Mouse (Mus musculus) lung, adult 2 months (tissue): Measurements from ENCODE around the gene Ttc6. TPM values are rescaled to one million over a fixed set of nuclear protein-coding genes. Genes with fewer than 3 reads are reported as not detected.

Experiments used
- DNase-seq: peaks from one replicate; pipeline ENCODE4 v3.0.0; 2022
- H3K4me1 ChIP-seq: fragments of 200-500 bp; 2 replicates; pipeline ENCODE4 v1.6.1; 2011; ENCODE audit warnings: low read length; ENCODE audit not compliant: control insufficient read depth, insufficient read depth
- H3K4me3 ChIP-seq: fragments of 200-500 bp; replicated peaks from 2 replicates; pipeline ENCODE3; 2011; ENCODE audit warnings: low read depth, mild to moderate bottlenecking, control low read depth, low read length; ENCODE audit errors: extremely low read depth
- CTCF ChIP-seq: fragments of 200-500 bp; IDR thresholded peaks from 2 replicates; pipeline ENCODE4 v1.5.1; 2011; ENCODE audit warnings: mild to moderate bottlenecking, low read length, control low read depth; ENCODE audit not compliant: insufficient read depth
- POLR2A ChIP-seq: fragments of 200-500 bp; IDR thresholded peaks from 2 replicates; pipeline ENCODE4 v1.6.1; 2011; ENCODE audit warnings: low read depth, mild to moderate bottlenecking, control low read depth, low read length, borderline replicate concordance; ENCODE audit errors: extremely low read depth
- whole genome bisulfite sequencing: fragments of 180-500 bp; shearing (Covaris S2); methylation state at CpG from one replicate; pipeline ENCODE4 v1.1.7; 2018; 5-methylcytosine and 5-hydroxymethylcytosine counted together
- polyA plus RNA-seq: library from polyadenylated mRNA; depleted of rRNA; stranded (reverse); fragments of >200 nt; gene quantifications from 2 replicates; pipeline ENCODE4 v1.2.3, GENCODE M21; 2012

The Ttc6 gene
- polyA plus RNA-seq, 1 experiment, result 3.5 TPM

DNA sequence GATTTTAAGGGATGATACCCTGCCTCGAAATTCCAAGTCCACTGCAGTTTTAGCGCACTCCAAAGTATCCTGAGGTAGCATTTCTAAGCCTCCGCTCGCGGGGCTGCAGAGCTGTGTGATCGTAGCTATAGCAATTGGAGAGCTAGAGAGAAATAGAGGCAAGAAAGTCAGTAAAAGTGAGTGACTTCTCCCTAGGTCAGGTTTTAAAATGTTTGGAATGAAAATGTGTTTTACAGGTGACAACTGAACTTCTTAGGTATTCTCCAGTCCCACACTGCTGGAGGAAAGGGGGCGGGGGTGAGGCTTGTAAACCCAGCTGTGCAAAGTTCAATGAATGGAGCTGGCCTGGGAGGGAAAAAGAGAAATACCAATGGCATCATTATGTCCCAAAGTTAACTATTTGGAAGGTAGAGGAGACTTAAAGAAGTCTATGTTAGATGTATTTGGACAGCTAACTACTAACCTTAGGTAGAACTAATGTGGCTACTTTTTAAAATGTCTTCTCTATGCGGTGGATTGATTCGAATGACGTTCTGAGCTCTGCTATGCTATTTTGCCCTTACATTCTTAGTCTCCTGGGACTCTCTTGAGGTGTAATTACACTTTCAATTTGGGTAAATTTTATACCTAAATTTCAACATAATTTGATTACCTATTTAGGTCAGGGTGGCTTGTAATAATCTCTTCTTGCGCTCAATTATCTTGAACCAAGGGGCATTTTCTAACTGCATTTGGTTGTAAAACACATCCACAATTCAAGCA is 26.8 kb upstream of the Ttc6 start:
- Histone ChIP-seq H3K4me1 (peaks cover 3% of the 10 kb centered on the region; the same call in 1 of the 2 replicates), H3K4me3 (no peak overlapping the region)
- peak; percentile 49 for DNase-seq
- WGBS, result 10% methylated on average over 11 of the region's 11 CpGs
- no peak for TF ChIP-seq CTCF
- TF ChIP-seq POLR2A, result no peak

DNA sequence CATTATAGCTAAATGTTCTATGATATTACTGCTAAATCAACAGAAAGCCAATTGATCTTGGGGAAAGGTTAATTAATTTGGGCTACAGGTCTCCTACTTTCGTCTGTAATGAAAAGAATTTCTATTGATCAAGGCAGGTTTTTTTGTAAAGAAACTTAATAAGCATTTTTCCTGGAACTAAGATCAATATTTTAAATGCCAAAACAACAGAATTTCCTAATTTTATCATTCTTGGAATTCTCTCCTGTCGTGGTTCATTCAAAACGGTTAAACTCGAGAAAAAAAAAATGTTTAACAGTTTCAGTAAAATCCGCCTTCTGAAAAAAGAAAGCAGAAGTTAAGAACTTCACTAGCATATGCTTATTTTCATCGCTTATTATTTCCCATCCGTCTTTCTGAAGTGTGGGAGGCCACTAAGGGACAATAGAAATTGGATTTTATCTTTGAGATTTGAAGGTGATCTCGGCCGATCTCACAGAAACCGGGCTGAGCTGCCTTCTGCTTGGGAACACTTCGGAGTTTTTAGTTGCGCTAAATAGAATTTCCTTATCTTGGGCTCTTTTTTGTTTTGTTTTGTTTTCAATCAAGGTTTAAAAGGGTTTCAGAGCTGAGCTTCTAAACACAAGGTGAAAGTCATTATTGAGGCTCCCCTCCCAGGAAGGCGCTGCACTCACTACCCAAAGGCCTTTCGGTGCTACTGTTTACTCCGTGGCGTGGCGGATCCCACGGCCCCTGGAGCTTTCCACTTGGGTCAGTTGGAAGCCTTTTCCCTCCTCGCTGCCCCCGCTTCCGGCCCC is 25.9 kb upstream of the Ttc6 start:
- Histone ChIP-seq H3K4me1 (peaks cover 3% of the 10 kb centered on the region; the same call in 1 of the 2 replicates), H3K4me3 (no peak overlapping the region)
- WGBS, result 5% methylated on average over 21 of the region's 21 CpGs
- no peak for DNase-seq
- TF ChIP-seq POLR2A, result no peak
- TF ChIP-seq CTCF, result no peak

- TF ChIP-seq POLR2A (no peak), CTCF (no peak)
- peak; percentile 71 for DNase-seq
- WGBS, result 1% methylated on average over 63 of the region's 63 CpGs
- Histone ChIP-seq H3K4me1 (peaks cover 3% of the 10 kb centered on the region; the same call in 1 of the 2 replicates), H3K4me3 (peak overlapping the region; percentile 57)
Observed at GRCm38 (mm10) chr12:57538588-57539550, 25.0 kb upstream of the Ttc6 start.

DNA sequence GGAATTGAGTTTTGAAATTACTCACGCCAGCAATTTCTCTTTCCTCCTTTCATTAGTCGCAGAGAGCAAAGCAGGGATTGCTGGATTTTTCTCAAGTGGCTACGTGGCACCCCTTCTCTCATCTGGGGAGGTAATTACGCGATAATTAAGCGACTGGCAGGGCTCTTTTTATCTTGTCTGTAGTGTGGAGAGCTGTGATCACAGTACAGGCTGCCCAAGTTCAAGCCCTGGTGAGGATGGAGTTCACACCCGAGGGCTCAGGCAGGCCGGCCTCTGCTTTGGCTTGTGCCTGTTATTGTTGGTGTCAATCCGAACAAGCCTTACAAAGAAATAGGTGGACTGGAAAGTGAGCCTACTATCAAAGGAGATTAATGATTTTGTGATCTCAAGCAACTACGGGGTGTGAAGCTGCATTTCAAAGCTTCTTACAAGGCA is 24.3 kb upstream of the Ttc6 start:
- Histone ChIP-seq H3K4me3 (peak overlapping the region; percentile 34), H3K4me1 (peaks cover 3% of the 10 kb centered on the region; the same call in 1 of the 2 replicates)
- TF ChIP-seq CTCF (no peak), POLR2A (no peak)
- whole genome bisulfite sequencing, result 5% methylated on average over 10 of the region's 10 CpGs
- peak; percentile 60 for DNase-seq

- peaks cover 7% of the 10 kb centered on the region; the same call in 1 of the 2 replicates for H3K4me1 ChIP-seq
- peak; percentile 25 for DNase-seq
- TF ChIP-seq CTCF (no peak), POLR2A (no peak)
- H3K4me3 ChIP-seq, result peak overlapping the region; percentile 46
- WGBS, result 13% methylated on average over 6 of the region's 6 CpGs
Observed at GRCm38 (mm10) chr12:57541118-57541517, 22.8 kb upstream of the Ttc6 start.

DNA sequence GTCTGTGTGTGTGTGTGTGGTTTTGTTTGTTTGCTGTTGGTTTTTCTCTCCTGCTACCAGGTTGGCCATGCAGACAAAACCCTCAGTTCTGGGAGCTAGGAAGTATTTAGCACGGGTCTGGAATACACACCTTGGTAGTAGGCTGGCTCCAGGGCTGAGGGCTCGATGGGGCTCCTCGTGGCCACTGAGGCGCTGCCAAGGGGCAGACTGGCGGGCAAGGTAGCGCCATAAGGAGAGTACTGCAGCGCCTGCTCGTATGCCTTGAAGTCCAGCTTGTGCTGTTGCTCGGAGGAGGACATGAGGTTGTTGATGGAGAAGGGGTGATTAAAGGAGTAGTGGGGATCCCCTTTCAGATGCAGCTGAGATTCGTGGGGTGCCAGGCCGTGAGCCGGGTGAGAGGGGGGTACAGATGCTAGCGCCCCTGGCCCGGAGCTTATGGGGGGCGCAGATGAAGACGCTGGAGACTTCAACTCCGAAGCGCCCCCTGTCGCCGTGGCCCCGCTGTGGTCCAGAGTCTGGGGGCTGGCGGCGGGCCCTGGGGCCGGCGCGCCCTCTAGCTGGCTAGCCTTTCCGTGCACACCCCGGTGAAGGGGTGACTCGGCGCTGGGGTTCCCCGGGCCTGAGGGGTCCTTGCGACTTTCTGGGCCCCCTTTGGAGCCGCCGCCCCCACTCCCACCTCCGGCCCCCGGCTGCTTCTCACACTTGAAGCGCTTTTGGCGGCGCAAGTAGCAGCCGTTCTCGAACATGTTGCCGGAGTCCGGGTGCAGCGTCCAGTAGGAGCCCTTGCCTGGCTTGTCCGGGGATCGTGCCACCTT is 21.8 kb upstream of the Ttc6 start:
- WGBS, result 4% methylated on average over 45 of the region's 46 CpGs
- Histone ChIP-seq H3K4me3 (peak overlapping the region; percentile 46), H3K4me1 (peaks cover 7% of the 10 kb centered on the region; the same call in 1 of the 2 replicates)
- TF ChIP-seq POLR2A (no peak), CTCF (no peak)
- peak; percentile 70 for DNase-seq

DNA sequence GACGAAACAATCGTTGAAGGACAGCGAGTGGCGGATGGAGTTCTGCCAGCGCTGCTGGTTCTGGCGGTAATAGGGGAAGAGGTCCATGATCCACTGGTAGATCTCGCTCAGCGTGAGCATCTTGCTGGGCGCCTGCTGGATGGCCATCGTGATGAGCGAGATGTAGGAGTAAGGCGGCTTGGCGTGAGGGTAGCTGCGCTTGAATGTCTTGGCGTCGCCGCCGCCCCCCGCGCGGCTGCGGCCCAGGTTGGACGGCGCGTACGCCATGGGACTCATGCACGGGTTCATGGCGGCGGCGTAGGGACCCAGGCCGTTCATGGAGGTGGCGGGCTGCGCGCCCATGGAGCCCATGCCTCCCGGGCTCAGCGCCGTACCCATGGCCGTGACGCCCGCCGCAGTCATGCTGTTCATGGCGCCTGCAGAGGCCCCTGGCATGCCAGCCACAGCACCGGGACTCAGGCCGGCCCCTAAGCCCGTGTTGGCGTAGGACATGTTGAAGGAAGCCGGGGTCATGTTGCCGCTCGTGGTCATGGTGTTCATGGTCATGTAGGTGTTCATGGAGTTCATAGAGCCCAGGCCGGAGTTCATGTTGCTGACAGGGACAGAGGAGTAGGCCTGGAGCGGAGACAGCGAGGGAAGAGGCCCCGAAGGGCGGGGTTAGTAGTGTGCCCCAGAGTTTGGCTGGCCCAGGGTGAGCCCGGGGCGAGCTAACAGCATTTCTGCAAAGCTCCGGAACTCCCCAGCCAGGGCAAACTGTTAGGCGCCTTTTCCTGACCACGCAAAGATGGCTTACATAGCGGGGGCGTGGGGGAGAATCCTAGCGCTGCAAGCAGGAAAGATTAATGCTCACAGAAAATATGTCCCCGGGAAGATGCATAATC is 20.9 kb upstream of the Ttc6 start:
- peak; percentile 70 for DNase-seq
- 5% methylated on average over 63 of the region's 63 CpGs for WGBS
- peaks cover 7% of the 10 kb centered on the region; the same call in 1 of the 2 replicates for H3K4me1 ChIP-seq
- H3K4me3 ChIP-seq, result peak overlapping the region; percentile 46
- TF ChIP-seq POLR2A, result no peak
- no peak for TF ChIP-seq CTCF

DNA sequence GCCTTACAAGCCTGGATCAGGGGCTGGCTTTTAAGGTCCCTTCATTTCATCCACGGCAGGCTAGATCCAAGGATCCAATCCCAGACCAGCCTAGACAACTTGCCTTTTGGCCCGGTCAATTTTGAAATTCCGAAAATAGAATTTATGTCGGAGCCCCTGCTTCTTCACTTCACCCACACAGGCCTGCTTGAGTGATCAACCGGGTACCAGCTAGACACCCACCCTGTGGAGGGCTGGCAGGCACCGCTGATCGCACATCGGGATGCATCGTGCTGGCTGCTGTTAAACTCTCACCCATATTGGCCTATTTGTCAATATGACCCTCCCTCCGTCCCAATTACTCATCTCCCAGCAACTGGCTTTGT is 20.3 kb upstream of the Ttc6 start:
- Histone ChIP-seq H3K4me1 (peaks cover 9% of the 10 kb centered on the region), H3K4me3 (peak overlapping the region; percentile 61)
- no peak for DNase-seq
- 5% methylated on average over 10 of the region's 10 CpGs for WGBS
- TF ChIP-seq CTCF, result no peak
- no peak for TF ChIP-seq POLR2A
